Mouse (Mus musculus): ENCODE data around the gene Fnbp1. TPM values are rescaled to one million over a fixed set of nuclear protein-coding genes. Genes with fewer than 3 reads are reported as not detected.
A peak's percentile ranks its signal among the peaks of the same experiment; 100 is the strongest.

Gene Fnbp1
- total RNA-seq, 2 experiments from 2014 or later, result 9.2 to 11.9 TPM

DNA sequence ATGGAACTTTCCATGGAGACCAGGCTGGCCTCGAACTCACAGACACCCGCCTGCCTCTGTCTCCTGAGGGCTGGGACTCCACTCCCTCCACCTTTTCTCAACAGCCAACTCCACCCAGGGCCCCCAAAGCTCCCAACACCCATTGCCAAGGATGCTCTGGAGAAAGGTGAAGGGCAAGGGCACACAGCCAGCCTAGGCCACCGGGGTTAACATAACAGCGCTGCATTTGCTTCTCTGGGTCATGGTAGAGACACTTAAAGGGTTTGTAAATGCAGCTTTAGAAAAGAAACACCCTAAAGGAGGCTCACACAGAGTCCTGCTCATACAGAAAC is 72.7 kb downstream of the Fnbp1 start:
- no peak for DNase-seq (ENCODE audit: low spot score)

DNA sequence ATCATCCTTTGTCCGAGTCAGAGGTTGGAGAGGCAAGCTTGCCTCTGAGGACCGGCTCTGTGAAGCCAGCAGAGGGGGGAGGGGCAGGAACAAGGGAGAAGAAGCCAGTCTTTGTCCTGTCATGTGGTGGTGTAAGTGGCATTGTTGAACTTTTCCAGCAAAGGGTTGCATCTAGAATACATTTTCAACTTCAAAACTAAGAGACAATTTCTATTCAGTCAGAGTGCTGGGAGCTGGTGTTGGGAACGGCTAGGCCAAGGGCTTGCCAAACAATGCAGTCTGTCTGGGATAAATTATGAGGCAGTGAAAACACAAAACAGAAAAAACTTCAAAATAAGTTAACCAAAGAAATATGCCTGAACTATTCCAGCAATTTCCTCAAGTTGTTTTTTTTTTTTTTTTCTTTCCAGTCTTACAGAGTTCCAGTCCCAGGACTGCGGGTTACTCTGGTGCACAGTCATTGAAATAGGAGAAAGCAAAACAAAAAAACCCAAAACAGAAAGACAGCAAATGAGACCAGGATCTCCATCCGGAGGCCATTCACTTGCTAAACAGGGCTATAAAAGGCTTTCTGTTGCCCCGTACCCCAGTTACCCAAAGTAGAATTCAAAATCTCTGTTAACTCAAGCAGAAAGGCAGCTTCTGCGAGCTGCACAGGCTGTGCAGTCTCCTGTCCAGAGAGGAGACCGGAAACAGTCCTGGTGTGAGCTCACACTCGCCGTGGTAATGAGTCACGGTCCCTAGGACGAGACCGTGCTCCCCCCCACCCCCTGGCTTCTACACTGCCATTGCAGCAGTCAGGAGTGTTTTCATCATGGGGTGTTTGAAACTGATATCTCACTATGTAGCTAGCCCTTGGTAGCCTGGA is 73.3 kb downstream of the Fnbp1 start:
- DNase-seq (ENCODE audit: low spot score), result peak; percentile 22

DNA sequence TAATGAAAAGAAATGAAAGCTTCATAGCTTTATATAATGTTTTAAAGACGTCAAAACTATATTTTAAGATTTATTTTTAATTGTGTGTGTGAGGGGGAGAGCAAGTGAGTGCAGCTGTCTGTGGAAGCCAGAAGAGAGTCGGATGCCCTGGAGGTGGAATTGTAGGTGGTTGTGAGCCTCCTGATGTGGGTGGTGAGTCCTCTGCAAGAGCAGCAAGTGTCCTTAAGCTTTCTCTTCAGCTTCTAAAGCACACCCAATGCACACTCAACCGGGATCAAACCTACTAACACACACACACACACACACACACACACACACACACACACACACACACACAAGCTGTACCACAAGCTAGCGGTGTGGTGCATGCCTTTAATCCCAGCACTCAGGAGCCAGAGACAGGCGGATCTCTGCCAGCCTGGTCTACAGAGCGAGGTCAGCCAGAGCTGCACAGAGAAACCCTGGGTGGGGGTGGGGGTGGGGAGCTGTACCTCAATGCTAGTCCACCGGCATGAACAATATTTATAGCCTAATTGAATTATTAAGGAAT is 74.0 kb downstream of the Fnbp1 start:
- no peak for DNase-seq (ENCODE audit: low spot score)

DNA sequence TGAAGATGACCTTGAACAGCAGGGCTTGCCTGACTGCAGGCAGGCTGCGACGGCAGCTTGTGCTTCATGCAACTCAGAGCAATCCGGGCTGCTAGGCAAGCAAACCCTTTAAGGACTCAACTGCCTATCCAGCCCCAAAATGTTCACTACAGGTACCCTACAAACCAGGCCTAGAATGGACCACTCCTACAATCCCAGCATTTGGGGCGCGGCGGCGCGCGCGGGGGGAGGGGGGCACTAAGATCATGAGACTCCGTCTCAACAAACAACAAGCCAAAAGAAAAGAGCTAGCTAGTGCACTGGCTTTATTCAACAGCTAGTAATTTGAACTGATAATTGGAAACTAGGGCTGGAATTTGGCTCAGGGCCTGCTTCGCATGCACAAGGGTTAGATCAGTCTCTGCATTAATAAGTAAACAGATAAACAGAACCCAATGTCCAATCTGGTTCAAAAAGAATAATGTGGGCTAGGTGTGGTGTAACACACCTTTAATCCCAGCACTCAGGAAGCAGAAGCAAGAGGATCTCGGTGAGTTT is 74.7 kb downstream of the Fnbp1 start:
- DNase-seq (ENCODE audit: low spot score), result no peak

DNA sequence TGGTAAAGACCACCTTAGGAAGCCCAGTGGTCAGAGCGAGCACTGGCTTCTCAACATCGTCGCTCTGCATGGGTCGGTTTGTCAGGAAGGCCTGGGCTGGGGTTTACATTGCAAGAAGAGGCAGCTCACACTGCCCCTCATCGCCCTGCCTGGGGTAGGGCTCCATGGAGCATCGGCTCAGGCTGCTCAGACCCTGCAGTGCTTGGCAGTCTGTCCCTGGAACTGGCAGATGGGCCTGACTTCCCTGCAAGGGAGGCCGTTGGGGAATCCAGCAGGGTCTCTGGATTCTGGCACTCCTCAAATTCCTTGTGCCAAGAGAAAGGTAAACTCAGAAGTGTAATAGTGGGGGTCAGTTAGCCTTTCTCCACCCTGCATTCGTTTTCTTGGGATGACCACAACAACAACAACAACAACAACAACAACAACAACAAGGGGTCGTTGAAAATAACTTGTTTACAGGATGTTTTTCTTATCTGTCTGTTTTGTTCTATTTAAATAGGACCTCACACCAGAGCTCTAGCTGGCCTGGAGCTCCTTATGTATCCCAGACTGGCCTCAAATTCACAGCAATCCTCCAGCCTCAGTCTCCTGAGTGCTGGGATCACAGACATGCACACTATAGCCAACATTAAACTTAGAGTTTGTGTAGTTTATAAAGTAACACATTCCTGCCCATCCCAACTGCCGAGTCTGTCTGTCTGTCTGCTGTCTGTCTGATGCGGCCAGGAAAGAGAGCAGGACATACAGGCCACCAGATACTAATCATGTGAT is 75.6 kb downstream of the Fnbp1 start:
- DNase-seq (ENCODE audit: low spot score), result no peak

DNA sequence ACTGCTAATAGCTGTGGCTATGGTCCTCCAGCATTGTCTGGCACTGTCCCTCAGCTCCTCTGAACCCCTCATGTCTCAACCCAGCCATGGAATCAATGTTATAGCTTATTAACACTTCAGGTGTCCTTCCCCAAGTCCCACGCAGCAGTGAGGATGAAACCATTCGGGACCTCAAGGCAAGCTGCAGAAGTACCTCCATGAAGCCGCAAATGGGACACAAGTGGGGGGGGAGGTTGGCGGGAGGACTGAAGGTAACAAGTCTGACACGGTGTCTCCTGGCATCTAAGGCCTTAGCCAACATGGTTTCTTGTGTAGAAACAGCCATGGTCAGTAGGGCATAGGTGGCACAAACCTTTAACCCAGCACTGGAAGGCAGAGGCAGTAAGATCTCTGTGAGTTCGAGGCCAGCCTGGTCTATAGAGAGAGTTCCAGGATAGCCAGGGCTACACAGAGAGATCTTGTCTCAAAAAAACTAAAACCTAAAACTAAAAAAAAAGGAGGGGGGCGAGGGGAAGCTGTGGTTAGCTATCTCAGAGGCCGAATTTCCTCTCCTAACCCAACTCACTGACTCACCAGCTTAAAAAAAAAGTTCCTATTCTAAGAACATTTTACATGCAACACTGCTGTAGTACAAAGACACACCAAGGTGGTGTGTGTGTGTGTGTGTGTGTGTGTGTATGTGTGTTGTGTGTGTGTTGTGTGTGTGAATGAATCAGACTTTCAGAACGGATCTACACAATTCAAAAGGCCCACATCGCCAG is 79.8 kb downstream of the Fnbp1 start:
- no peak for DNase-seq (ENCODE audit: low spot score)

DNA sequence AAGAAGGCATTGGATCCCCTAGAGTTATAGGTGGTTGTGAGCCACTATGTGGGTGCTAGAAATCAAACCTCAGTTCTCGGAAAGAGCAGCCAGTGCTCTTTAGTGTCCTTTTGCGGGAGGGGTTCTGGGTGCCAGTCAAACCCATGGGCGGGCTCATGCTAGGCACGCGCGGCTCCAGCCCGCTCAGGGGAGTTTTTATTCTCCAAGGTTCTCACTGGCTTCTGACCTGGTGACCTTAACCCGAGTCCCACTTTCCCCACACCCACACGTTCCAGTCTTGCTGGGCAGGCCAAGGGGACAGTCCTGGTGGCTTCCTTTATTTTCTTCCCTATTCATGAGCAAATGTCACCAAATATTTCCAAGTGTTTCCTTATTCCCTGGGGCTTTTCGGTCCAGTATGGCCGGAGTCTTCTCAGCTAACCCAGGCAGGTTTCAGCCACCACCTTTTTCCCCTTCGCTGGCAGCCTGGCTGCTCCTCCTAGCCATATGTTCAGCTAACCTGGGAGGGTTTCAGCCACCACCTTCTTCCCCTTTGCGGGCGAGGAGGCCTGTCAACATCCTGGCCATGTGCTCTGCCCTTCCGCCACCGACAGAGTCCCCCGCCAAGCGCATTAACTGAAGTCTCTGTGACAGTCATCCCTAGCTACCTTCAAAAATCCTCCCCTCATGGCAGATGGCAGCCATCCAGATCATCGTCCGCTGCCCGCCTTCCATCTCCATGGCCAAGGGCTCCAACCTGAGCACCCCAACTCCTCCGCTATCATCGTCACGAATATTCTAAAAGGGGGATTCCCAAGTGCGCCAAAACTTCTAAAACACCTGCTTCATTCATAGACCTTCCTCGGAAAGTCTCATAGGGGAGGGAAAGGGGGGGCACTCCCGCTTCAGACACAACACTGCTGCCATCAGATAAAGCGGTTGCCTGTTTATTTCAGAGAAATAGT is 80.7 kb downstream of the Fnbp1 start:
- no peak for DNase-seq (ENCODE audit: low spot score)

DNA sequence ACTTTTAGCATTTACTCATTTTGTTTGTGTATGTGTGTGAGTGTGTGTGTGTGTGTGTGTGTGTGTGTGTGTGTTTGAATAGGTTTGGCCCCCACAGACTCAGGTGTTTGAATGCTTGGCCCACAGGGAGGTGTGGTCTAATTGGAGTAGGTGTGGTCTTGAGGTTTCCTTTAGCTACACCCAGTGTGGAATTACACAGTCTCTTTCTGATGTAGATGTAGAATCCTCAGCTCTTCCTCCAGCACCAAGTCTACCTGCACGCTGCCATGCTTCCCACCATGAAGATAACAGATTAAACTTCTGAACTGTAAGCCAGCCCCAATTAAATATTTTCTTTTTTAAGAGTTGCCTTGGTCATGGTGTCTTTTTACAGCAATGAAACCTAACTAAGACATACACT is 81.5 kb downstream of the Fnbp1 start:
- no peak for DNase-seq (ENCODE audit: low spot score)

DNA sequence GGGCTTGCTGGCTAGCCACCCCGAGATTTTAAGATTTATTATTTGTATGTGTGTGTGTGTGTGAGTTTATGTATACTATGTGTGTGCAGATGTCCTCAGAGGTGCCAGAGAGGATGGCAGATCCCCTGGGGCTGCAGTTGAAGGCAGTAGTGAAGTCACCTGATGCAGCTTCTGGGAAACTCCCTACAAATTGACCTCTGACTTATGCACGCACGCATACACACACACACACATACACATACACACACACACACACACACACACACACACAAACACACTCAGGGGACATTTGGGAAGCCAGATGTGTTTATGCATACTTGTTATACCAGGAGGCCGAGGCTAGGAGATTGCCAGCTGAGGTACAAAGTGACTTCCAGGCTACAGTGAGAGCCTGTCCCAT is 83.4 kb downstream of the Fnbp1 start:
- no peak for DNase-seq (ENCODE audit: low spot score)

DNA sequence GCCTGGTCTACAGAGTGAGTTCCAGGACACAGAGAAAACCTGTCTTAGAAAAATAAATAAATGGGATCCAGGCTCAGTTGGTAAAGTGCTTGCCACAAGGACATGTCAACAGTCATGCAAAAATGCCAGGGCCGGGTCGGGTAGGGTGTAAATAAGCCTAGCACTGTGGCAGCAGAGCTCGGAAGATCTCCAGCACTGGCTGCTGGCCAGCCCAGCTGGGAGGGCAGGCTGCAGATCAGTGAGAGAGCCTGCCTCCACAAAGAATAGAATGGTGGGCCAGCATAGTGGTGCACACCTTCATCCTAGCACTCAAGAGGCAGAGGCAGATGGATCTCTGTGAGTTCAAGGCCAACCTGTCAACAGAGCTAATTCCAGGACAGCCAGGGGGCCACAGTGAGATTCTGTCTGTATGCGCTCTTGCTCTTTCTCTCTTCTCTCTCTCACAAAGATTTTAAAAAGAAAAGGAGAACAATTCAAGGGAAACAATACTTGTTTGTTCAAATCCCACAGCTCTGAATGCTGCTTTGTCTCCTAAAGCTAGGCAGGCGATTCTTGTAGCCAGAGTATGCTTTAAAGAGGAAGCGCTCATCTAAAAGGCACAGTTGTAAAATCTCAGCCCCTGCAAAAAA is 84.1 kb downstream of the Fnbp1 start:
- DNase-seq (ENCODE audit: low spot score), result no peak

DNA sequence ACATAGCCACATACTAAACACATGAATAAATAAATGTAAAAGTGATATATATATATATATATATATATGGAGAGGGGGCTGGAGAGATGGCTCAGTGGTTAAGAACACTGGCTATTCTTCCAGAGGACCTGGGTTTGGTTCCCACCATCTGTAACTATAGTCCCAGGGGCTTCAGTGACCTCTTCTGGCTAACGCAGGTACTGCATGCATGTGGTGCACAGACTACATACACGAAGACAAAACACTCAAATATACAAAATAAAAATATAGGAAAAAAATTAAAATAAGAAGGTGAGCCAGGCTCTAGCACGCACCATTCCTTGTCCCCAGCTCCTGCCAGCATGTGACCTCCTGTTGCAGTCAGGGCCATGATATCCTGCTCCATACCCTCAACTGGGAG is 85.7 kb downstream of the Fnbp1 start:
- no peak for DNase-seq (ENCODE audit: low spot score)

DNA sequence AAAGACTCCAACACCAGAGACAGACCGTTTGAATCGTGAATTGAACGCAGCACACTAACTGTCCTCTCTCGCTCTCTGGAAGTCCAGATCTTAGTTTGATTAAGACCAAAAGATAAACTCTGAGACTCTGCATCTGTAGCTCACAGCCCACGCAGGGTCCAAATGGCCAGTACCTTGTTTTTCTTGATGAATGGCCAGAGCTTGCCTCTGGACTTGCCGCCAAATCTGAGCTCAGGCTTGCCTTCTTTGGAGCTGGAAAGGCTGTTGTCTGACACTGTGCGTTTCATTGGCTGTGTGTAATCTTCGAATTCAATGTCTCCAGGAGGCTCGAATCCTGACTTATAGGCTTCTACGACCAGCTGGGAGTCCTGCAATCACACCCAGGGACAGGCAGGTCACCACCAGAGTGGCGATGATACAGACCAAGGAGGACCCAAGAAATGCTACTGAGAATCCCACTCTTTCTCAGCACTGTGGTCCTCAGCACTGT is 87.9 kb downstream of the Fnbp1 start:
- no peak for DNase-seq (ENCODE audit: low spot score)

DNA sequence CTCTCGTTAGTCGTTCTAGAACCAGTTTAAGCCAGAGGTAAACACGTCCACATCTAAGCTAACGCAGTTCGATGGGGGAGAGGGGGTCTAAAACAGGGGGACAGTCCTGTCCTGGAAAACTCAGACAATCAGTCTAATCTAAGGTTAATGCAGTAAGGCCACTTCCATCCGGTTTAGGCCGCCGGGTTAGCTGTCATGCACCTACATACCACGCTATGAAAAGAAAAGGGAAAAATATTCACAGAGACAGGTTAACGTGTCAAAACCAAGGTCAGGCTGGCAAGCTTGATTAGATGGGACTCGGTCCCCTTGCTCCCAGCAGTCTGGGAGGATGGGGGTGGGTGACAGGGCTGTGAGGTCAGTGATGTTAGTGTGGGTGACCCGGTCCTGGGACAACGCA is 88.4 kb downstream of the Fnbp1 start:
- DNase-seq (ENCODE audit: low spot score), result no peak

DNA sequence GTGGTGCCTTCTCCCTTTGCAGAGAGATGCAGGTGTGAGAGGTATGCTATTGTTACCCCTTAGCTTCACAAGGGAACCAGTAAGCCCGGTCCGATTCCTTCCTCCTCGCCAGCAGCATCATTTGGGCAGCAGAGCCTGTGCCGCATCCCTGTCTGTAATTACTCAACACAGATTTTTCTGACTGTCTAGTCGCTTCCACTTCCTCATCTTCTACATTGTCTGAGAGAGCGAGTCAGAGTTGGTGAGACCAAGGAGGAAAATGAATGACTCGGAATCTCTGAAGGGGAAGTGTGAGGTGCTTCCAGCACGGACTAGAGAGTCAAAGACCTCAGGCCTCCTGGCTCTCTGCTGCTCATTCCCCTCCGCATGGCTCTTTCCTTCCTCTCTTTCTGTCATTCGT is 89.4 kb downstream of the Fnbp1 start:
- DNase-seq (ENCODE audit: low spot score), result no peak

DNA sequence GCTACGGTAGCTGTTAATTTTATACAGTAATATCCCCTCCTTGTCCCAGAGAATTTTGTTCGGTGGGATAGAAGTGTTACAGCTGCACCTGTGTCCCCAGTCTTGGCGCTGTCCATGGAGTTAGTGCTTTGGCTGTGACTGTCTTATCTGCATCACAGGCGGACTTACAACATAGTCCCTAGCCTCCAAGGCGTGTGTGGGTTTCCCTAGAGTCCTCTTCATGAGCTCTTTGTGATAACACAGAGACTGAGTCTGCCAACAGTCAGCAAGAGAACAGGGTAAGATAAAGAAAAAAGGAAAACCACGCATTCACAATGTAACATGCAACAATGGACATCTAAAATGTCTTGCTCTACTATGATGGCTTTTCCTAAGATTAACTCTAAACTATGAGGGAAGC is 93.8 kb downstream of the Fnbp1 start:
- no peak for DNase-seq (ENCODE audit: low spot score)

DNA sequence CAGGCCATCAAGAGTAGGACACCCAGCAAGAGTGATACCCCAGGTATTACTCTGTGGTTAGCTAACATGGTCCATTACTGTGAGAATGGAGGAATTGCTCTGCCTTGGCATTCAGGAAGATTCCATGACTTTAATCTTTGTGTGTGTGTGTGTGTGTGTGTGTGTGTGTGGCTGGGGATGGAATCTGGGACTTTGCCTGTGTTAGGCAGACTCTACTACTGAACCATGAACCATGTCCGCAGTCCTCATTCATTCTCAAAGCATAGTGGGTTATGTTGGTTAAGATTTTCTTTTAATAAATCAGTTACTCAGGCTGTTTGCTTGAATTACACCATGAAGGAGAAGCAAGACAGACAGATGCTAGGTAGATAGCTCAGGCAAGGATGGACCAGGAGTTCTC is 98.0 kb downstream of the Fnbp1 start:
- DNase-seq (ENCODE audit: low spot score), result no peak

DNA sequence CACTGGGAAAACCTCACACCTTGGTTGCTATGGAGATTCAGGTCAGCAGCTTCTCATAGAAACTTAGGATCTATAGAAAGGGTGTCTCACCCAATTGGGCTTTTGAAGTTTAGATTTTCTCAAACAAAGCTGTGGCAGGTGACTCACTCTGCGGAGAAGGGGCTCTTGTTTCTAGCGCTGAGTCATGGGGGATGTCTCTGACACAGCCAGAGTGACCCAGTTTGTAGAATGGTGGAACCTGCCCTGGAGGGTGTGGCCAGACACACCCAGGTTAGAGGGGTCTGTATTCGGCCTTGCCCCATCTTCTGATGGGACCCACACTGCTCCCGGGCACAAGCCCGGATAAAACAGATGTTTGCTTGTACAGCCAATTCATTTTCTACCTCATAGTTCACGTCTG is 98.9 kb downstream of the Fnbp1 start:
- no peak for DNase-seq (ENCODE audit: low spot score)

DNA sequence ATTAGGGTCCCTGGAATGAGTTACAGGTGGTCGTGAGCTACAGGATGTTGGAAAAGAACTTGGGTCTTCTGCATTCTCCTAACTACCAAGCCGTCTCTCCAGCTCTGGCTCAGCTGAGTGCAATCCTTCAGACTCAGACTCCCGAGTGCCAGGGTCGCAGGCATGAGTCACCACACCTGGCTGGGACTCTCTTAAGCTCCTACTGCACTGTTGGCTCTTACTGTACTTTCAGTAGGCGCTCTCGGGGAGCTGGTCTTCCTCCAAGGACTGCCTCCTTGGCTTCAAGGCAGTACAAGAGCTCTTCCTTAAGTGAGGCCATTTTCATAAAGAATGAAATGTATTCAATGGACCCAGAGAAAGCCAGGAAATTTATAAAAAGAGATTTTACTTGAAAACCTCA is 100.4 kb downstream of the Fnbp1 start:
- no peak for DNase-seq (ENCODE audit: low spot score)

DNA sequence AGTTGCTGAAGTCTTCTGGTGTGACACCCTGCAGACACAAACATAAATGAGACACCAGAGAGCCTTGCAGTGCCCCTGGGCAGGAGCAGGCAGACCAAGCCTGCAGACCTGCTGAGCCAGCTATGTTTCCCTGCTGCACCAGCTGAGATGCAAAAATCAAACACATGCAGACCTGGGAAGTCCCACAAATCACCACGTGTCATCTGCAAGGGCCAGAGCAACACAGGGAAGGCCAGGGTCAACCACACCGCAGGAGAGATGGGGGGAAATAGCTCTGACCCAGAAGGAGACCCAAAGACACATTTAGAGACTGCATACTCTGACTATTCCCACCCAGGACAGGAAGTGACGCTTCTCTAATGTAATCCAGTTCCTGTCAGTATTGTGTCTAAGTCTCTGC is 101.3 kb downstream of the Fnbp1 start:
- DNase-seq (ENCODE audit: low spot score), result no peak

DNA sequence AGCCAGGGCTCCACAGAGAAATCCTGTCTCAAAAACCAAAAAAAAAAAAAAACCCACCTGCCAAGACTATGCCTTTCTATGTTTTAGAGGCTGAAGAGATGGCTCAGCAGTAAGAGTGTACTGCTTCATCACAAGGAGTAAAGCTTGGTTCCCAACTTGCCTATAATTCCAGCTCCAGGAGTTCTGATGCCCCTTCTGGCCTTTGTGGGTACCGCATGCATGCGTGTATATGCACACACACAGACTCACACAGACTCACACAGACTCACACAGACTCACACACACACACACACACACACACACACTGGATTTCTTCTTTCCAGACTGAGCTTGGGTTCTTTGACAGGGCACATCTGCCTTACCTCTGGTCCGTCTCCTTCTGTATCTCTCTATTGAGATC is 101.8 kb downstream of the Fnbp1 start:
- no peak for DNase-seq (ENCODE audit: low spot score)

Measured in gastrocnemius, adult 18-20 months (tissue).